Mouse (Mus musculus) neutrophil, adult 83 days (primary cell): ENCODE data around the gene Crtc1. TPM values are rescaled to one million over a fixed set of nuclear protein-coding genes. Genes with fewer than 3 reads are reported as not detected.

ENCODE experiments used
- total RNA-seq, 2 experiments: library from RNA; stranded (reverse); gene quantifications; one replicate each; pipeline ENCODE4 v1.2.4; 2023

The Crtc1 gene
- 1 to 10 TPM; 3.9 to 6.9 TPM for total RNA-seq

DNA sequence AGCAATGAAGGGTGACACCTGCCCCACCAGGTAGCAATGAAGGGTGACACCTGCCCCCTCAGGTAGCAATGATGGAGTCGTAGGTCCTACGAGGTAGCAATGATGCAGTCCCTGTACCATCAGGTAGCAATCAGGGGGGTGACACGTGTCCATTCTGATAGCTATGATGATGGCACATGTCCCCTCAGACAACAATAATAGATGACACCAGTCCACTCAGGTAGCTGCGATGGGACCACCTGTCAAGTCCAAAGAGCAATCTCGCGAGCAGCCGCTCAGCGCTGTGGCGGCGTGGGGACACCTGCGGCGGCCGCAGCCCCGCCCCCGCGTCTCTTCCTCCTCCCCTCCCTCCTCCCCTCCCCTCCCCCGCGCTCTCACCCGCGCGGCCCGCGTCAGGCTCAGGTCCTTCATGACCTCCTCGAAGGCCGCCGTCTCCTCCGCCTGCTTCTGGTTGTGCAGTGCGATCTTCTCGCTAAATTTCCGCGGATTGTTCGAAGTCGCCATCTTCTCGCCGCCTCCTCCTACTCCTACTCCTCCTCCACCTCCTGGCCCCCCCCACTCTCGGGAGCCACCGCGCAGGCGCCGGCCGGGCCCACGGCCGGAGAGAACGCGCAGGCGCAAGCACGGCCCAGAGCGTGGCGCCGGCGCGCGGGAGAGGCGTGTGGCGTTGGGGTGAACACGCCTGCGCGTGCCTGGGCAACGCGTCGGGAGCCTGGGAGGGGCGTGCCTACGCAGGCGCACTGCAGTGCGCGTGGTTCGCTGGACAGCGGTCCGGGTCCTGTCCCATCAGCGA, at the start of gene Crtc1:
Gene Crtc1 (minus strand): TSS at position 525 of the 793 bp plus-strand sequence.

GRCm38 (mm10) chr8:70486941-70487520, 47.7 kb upstream of the Crtc1 start, which contains the start of gene Tmem59l:
Tmem59l (minus strand) TSS chr8:70487358.

DNA sequence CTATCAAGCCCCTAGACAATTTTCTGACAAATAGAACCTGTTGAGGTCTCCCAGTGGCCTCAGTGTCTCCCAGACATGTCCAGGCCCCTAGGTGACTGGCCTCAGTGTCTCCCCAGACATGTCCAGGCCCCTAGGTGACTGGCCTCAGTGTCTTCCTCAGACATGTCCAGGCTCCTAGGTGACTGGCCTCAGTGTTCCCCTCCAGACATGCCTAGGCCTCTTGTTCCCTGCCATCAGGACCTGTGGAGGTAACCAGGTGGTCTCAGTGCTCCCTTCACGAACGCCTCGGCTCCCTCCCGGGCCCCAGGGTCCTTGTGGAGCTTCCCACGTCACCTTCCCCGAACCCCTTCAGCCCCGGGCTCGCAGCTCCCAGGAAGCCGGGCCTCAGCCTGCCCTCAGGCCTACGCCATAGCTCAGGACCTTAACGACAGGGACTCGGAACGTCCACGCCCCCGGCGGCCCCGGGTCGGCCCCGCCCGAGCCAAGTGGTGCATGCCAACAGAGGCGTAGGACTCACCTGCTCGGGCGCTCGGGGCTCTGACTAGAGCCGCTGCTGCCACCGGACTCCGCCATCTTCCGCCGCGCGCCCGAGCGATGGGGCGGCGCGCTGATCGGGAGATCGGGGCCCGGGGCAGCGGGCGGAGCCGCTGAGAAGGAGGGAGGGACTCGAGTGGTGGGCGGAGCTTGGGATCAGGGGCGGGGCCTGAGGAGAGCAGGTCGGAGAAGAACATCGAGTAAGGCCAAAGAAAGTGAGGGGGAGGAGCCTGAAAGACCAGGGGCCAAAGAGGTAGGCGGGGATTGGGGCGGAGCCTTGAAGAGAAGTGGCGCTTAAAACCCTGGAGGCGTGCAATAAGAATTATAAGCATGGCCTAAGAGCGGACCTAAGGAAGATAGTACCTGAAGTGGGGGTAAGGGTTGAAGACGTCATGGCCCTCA, 37.2 kb upstream of the Crtc1 start, which contains the start of gene Klhl26:
Gene Klhl26 (minus strand): TSS at position 636 of the 936 bp plus-strand sequence.

DNA sequence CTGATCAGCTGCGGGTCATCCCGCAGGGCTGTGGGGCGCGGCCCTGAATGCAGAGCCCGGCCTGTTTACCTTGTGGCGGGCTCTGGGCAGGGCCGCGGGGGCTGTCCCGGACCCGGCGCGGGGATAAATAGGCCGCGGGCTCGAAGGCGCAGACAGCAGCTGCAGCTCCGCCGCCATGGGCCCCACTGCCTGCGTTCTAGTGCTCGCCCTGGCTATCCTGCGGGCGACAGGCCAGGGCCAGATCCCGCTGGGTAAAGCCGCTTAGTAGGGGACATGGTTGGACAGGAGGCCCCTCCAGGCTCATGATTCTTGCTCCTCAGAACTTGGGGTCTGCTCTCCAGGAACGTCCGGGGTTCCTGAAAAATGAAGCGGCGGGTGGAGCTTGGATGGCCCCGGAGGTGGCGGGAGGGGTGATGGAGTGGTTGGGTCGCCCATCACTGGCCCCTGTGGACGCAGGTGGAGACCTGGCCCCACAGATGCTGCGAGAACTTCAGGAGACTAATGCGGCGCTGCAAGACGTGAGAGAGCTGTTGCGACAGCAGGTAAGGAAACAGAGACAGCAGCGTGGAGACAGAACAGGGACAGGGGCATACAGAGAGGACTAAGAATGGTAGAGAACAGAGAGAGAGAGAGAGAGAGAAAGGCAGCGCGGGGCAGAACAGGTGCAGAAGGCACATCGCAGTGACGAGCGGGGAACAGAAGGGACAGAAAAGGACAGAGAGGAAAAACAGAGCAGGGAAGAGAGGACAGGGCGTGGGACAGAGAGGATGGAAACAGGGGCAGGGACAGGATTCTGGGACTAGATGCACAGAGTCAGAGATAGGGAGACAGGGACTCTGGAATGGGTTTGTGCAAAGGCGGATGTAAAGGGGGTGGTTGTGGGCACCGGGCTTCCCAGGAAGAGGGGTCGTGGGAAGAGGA, 65.7 kb downstream of the Crtc1 start, which contains the start of gene Comp:
Gene Comp (plus strand): TSS at position 162 of the 921 bp plus-strand sequence.

GRCm38 (mm10) chr8:70353194-70353817, 86.1 kb downstream of the Crtc1 start, which contains the start of gene Upf1:
Upf1 (minus strand) TSS chr8:70353278.

Other genes starting within 250 kb of the Crtc1 start
- gene Slc25a42, start 227.3 kb downstream of the Crtc1 start, total RNA-seq = 1 to 10 TPM; 3.3 to 4.0 TPM
- gene Sugp2, start 205.4 kb downstream of the Crtc1 start, total RNA-seq = 10 to 100 TPM; 29.2 to 30.7 TPM
- 1 to 10 TPM; 7.6 to 9.0 TPM for gene Armc6, start 205.1 kb downstream of the Crtc1 start, total RNA-seq
- 1 to 10 TPM; 8.2 to 9.1 TPM for gene Homer3, start 156.8 kb downstream of the Crtc1 start, total RNA-seq
- 10 to 100 TPM; 22.3 to 27.9 TPM for gene Ddx49, start 137.1 kb downstream of the Crtc1 start, total RNA-seq
- gene Cope, start 137.1 kb downstream of the Crtc1 start, total RNA-seq = 100 to 1,000 TPM; 114 to 123 TPM
- gene Cers1, start 123.8 kb downstream of the Crtc1 start, total RNA-seq = not detected
- gene Gdf1, start 109.8 kb downstream of the Crtc1 start, total RNA-seq = not detected
- 10 to 100 TPM; 58.6 to 59.2 TPM for gene Upf1, start 86.3 kb downstream of the Crtc1 start, total RNA-seq
- under 1 TPM; 0.13 to 0.26 TPM for gene Comp, start 66.0 kb downstream of the Crtc1 start, total RNA-seq
- 1 to 10 TPM; 4.0 to 4.1 TPM for gene Klhl26, start 37.4 kb upstream of the Crtc1 start, total RNA-seq
- gene Tmem59l, start 47.8 kb upstream of the Crtc1 start, total RNA-seq = not detected
- gene Crlf1, start 53.6 kb upstream of the Crtc1 start, total RNA-seq = not detected
- 10 to 100 TPM; 38.6 to 39.3 TPM for gene Rex1bd, start 67.2 kb upstream of the Crtc1 start, total RNA-seq
- gene Uba52, start 71.2 kb upstream of the Crtc1 start, total RNA-seq = 1,000 to 10,000 TPM; 1,032 to 1,222 TPM
- gene Fkbp8, start 88.1 kb upstream of the Crtc1 start, total RNA-seq = 100 to 1,000 TPM; 181 to 184 TPM
- 10 to 100 TPM; 38.1 to 38.4 TPM for gene Kxd1, start 88.4 kb upstream of the Crtc1 start, total RNA-seq
- gene Ell, start 99.9 kb upstream of the Crtc1 start, total RNA-seq = 10 to 100 TPM; 32.2 to 37.9 TPM
- 10 to 100 TPM; 29.5 to 40.1 TPM for gene Isyna1, start 154.8 kb upstream of the Crtc1 start, total RNA-seq
- 10 to 100 TPM; 60.1 to 77.7 TPM for gene Ssbp4, start 169.3 kb upstream of the Crtc1 start, total RNA-seq
- gene Lrrc25, start 176.6 kb upstream of the Crtc1 start, total RNA-seq = 10 to 100 TPM; 65.7 to 79.1 TPM
- gene Gdf15, start 192.9 kb upstream of the Crtc1 start, total RNA-seq = under 1 TPM; 0.49 to 0.90 TPM
- 1 to 10 TPM; 3.6 to 5.1 TPM for gene Pgpep1, start 220.8 kb upstream of the Crtc1 start, total RNA-seq
- 10 to 100 TPM; 40.7 to 61.6 TPM for gene Lsm4, start 233.7 kb upstream of the Crtc1 start, total RNA-seq